Mouse (Mus musculus): Measurements from ENCODE around the gene Itgb8. TPM values are rescaled to one million over a fixed set of nuclear protein-coding genes. Genes with fewer than 3 reads are reported as not detected.

Gene Itgb8
- 10 to 100 TPM; 21.4 to 28.0 TPM for polyA plus RNA-seq (2017; shearing (Covaris generic))

DNA sequence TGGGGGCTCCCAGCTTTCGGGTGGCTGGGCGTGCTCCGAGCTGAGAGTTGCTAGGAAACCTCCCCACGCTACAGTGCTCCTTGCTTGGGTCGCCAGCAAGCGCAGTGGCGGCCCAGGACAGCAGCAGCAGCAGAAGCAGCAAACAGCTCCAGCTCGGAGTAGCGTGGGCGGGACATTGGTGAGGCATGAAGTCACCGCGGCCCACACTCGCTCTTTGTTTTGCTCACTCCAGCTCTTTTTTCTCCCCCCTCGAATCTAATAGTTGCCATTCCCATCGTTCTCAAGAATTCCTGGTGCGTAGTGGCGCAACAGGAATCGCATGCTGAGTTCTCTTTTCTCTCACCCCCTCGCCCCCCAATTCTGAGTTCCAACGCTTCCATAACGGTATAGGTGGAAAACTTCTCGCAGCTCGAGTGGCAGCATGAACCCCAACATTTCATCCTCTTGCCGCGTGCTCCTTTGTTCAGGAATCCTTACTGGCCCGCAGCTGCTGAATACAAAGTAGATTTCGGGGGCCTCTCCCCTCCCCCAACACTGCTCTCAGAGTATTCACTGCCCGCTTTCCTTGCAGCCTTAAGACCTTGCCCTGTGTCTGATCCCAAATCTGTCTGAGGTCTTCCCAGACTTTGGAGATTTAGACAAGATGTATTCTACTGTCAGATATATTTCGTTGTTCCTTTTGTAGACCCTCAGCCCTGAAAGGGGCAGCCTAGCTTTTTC lies at the start of gene Itgb8:
Itgb8 (minus strand) TSS at position 107 of the 720 bp plus-strand sequence.
- ATAC-seq: peak; percentile 76

- no peak for ATAC-seq
Measured at GRCm38 (mm10) chr12:119276282-119276681, 37.7 kb upstream of the Itgb8 start.

- ATAC-seq: no peak
Measured at GRCm38 (mm10) chr12:119273605-119274004, 35.0 kb upstream of the Itgb8 start.

- ATAC-seq: no peak
Measured at GRCm38 (mm10) chr12:119271964-119272363, 33.4 kb upstream of the Itgb8 start.

GRCm38 (mm10) chr12:119270036-119270435 lies 31.4 kb upstream of the Itgb8 start:
- ATAC-seq: no peak

DNA sequence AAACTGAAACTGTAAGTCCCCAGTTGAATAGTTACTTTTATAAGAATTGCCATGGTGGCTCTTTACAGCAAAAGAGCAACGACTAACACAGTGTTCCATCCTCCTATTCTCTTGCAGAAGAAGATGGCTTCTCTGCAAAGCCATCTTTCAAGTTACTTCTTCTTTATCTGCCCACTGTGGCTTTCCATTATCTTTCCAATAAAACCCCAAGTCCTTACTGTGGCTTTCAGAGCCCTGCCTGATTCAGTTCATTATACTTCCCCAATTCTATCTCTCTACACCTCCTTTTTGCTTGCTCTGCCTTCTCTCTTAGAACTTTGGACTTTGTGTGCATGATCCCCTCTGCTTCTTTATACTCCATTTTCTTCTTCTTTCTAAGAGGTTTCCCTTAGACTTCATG lies 30.1 kb upstream of the Itgb8 start:
- no peak for ATAC-seq

DNA sequence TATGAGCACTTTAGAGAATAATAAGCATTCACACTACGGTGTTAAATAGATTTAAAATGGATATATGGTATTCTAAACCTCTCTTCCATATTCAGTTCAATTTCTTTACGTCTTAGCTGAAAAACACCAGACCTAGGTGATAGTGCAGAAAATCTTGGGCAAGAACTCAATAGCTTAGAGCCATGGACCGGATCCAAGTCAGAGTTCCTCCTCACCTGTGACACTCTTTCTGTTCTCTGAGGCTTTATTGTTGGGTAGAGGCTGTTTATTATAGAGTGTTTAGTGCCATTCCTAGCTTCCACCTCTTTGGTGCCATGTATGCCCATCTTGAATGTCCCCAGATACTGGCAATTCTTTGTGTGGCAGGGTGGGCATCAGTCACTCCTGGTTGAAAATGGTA lies 25.9 kb upstream of the Itgb8 start:
- ATAC-seq: no peak

DNA sequence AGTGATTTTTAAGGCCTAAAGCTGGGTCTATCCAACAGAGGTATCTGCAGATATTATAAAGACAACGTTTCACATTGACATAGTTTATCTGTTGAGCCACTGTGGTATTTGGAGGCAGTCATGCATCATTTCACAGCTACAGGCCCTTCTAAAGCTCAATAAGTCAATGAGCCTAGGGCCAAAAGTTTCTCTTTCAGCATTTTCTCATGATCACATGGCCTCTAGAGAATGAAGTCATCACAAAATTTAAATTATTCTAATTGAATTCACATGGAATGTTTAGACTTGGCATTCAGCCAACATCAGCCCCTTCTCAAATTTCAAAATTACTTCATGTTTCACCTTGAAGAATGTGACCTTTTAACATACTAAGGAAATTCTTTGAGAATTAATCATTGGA lies 10.0 kb upstream of the Itgb8 start:
- ATAC-seq: no peak

DNA sequence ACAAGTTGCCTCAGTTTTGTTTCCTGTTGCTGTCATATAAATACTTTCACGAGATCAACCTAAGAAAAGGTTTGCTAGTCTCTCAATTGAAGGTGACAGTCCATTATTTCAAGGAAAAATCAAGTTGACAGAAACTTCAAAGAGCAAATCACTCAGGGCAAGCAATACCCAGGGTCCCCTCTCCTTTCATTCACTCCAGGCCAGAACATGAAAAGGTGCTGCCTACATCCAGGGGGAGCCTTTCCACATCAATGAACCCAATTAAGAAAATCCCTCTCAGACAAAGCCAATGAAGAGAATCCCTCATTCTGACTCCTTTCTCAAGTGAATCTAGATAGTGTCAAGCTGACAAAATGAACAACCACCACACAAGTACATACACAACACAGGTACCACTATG lies 2.5 kb upstream of the Itgb8 start:
- no peak for ATAC-seq

DNA sequence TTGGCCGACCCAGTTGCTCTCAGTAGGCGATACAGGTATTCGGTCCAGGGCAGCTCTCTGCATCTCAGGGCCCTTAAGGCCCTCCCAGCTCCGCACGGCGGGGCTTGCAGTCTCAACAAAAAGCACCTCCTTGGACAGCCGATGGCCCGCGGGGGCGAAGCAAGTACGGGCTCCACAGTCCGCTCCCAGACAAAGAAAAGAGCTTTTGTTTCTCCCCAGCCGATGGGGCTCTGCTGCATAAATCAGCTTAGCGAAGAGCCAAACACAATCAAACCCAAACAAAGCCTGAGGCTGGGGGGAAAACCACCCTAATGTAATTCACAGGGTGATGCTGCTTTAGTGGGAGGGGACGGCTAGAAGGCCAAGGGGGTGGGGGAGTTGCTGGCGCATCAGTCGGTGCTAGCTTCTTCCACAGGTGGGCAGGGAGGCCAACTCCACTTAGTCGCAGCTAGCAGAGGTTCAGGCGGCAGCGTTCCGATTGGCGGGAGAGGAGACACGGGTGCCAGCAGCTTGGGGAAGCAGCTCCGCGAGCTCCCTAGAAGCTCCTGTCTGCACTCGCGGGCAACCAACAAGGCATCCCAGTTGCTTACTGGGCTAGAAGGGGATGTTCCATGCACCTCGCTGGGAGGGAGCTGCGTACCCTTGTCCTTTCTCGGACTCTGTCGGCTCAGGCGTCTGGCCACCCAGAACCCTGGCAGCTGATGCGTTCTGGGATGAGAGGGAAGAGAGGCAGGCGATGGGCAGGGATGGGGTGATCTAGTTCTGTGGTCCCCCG lies 494 bp downstream of the Itgb8 start:
- peak; percentile 57 for ATAC-seq

DNA sequence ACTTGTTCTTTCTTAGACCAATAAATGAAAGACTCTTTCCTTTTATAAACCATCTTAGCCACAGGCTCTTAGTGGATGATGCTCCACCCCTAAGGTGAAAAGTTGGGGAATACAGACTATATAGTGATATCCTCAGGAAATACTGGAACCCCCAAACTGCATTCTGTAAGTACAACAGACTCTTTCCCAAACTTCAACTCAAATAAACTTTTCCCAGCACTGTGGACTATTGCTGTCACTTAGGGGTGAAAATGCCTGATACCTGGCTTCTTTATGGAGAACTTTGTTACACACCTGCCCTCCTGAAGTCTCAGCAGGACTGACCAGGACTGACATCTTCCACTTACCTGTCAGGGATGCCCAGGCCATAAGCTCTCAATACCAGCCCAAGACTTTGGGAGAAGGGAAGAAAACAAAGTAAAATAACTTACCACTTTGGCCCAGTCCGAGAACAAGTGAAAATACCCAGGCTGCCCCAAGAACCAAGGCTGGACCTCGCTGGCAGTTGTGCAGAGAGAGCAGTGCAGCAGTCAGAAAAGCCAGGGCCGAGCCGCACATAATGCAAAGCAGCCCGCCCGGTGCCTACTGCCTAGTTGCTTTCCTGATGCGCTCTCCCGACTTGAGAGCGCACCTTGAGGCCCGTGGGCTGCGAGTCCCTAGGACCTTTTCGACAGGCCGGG lies 1.2 kb downstream of the Itgb8 start:
- peak; percentile 6 for ATAC-seq

- no peak for ATAC-seq
Measured at GRCm38 (mm10) chr12:119231831-119232230, 6.8 kb downstream of the Itgb8 start.

GRCm38 (mm10) chr12:119230444-119230843 lies 8.2 kb downstream of the Itgb8 start:
- ATAC-seq: peak; percentile 62

DNA sequence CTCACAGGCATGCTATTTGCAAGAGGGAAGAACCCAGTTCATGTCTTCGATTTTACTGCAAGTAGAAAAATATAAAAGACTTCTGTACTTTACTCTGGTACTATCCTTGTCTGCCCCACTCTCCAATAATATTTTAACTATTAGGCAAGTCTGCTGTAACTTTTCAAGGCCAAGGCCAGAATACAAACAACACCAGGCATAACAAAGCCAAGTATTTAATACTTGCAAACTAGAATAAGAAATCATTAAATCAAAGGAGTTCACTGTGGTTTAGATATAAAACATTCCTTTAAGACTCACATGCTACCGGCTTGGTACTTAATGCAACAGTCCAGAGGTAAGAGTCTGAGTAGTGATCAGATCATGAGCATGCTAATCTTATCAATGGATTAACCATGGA lies 9.0 kb downstream of the Itgb8 start:
- no peak for ATAC-seq

DNA sequence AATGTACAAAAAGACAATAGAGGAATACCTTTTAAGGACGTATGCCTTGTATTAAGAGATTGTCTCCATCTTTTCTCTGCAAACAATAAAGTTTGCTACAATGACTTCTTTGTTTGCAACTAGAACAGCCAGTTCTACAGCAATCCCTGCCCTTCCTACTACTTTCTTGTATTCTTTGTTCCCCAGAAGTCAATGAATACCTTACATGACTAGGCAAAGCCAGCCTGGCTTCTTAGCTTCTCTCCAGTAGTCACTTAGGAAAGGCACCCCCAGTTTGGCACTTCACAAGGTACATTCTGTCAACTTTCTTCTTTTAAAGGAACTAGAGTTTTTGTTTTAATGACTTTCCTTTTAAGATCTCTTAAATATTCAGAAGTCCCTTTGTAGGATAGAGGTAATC lies 10.7 kb downstream of the Itgb8 start:
- ATAC-seq: no peak

GRCm38 (mm10) chr12:119224699-119225098 lies 13.9 kb downstream of the Itgb8 start:
- no peak for ATAC-seq

DNA sequence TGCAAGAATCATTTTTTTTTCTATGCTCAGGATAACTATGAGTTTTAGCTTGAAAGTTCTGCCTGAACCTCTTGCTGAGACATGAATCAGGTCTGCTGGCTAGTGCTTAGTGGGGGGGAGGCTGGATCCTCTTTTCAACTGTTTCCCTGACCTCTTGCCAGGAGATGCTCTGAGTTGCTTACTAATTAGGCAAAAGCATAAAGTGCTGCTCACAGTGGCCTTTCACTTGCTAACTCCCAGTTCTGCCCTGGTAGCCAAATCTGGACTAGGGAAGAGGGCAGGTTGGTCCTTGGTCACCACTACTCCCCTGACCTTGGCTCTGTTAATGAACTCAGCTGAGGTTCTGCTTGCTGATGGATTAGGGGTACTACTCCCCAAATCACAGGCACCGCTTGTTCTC lies 19.2 kb downstream of the Itgb8 start:
- no peak for ATAC-seq

DNA sequence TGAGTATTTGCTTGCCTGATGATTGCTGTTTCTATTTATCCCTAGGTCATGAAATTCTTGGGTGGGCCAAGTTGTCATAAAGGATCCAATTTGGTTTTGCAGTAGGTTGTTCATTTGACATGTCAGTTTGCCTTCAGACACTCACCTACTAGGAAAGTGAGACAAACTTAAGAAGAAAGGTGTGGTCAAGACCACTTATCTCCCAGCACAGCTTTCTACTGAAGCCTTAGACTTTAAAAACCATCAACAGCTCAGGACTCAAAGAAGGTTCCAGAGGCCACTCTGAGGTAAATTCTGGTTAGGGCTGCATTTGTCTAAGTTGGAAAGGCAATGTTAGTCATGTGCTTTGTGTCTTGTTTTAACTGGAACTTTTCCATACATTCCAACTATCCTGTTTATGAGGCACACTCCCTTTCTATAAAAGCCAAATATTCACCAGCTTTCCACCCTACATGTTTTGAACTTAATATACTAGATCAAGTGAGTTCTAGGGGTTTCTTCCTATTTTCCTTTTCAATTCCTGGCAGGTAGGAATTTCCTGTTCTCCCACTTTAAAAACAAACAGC lies 20.8 kb downstream of the Itgb8 start:
- ATAC-seq: no peak

DNA sequence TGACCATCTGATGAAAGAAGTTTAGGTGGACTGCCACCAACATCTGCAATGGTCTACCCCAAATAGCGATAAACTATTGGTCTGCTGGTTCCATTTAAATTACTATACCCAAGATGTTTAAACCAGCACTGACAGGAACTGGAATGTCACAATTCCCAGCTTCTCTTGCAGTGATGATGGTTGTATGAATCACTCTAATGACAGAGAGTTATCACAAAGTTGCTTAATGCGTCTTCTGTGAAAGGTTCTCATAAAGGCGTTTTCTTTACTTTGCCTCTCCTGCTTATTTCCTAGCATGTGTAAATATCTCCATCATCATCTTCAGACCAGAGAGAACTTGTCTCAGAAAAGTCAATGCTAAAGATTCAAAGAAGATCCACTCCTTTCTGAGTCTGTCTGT lies 23.4 kb downstream of the Itgb8 start:
- no peak for ATAC-seq

DNA sequence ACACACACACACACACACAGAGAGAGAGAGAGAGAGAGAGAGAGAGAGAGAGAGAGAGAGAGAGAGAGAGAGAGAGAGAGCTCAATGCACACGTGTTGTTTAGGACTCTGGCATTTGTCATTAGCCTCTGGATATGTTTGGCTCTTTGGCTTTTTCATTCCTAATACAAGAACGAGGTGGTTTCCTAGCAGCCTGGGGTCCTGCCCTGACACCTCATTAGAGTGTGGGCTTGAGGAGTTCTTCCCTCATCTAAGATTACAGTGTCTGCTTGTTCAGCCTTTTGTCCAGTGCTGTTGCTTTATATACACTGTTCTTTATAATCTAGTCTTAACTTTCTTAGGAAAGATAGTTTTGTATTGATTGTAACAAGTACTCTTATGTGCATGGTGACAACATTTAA lies 27.1 kb downstream of the Itgb8 start:
- no peak for ATAC-seq

- ATAC-seq: no peak
Measured at GRCm38 (mm10) chr12:119210590-119210989, 28.0 kb downstream of the Itgb8 start.

- ATAC-seq: no peak
Measured at GRCm38 (mm10) chr12:119210073-119210425, 28.6 kb downstream of the Itgb8 start.

DNA sequence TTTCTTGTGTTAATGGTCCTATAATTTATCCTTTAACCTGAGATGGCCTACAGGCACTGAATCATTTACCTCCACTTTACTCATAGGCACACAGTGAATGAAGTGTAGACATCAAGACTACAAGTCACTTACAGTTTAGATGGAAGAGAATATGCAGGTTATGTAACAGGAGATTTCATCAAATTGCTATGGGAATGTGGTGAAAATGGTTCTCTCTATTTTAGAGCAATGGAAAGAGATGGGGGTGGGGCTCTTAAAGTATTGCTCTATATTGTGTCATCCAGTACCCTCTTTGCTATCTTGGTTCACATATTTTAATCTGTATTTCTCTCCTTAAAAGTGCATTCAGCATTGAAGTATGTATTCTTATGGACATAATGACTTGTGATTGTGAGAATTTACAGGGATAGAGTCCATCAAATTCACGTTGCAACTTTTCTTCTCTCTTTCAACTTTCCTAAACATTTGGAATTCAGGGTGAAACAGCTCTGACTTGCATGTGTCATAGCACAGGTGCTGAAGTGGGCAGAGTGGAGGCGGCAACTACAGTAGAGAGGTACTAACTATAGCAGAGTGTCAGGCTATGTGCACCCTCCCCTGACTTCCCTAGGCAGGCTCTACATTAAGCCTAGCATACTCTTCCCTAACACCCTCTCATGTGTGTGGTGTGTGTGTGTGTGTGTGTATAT lies 29.1 kb downstream of the Itgb8 start:
- ATAC-seq: no peak
